8 mouse cellular contexts compared by ENCODE assay signal in genomic region chrX:166661808-166662207, GRCm38 (mm10).
DNase-seq lines count a peak whose midpoint lies in the region; ATAC-seq and TF ChIP-seq lines count a peak whose summit lies in the region.

No protein-coding gene starts in this region.

- DNase-seq in 416B (ENCODE audit: low read depth): peak; percentile 94
- peak; percentile 45 for DNase-seq in adrenal gland, postnatal 25 days
- peak; percentile 67 for DNase-seq in fibroblast of lung, adult 2 months (ENCODE audit: low read depth)
- no peak for DNase-seq in liver, postnatal 0 days
- DNase-seq in natural killer cell, adult 2 months (ENCODE audit: low spot score in 2 of 2): peak; percentile 8 to 12
- DNase-seq in thymus, postnatal 4 days: peak; percentile 13

- H3K4me3 ChIP-seq in heart, embryonic 12.5 days: no peak overlapping the region
- H3K4me3 ChIP-seq in kidney, embryonic 15.5 days (replicated peaks): no peak overlapping the region
- no peak overlapping the region for H3K4me3 ChIP-seq in liver, postnatal 0 days (ENCODE audit: low read depth, low read length)

- no peak overlapping the region for H3K9ac ChIP-seq in heart, embryonic 12.5 days
- no peak overlapping the region for H3K9ac ChIP-seq in kidney, embryonic 15.5 days
- no peak overlapping the region for H3K9ac ChIP-seq in liver, postnatal 0 days (replicated peaks)

- no peak for TF ChIP-seq EP300 in liver, postnatal 0 days (IDR thresholded peaks at IDR 0.05; ENCODE audit: low read depth)

- H3K4me2 ChIP-seq in heart, embryonic 12.5 days: no peak overlapping the region
- no peak overlapping the region for H3K4me2 ChIP-seq in kidney, embryonic 15.5 days
- H3K4me2 ChIP-seq in liver, postnatal 0 days (ENCODE audit: low read depth, low read length): no peak overlapping the region

- 30% methylated on average over 6 of the region's 6 CpGs for WGBS in heart, embryonic 12.5 days
- WGBS in kidney, embryonic 15.5 days: 33% methylated on average over 6 of the region's 6 CpGs
- 44% methylated on average over 6 of the region's 6 CpGs for WGBS in liver, postnatal 0 days (ENCODE audit: insufficient replicate concordance)

- H3K4me1 ChIP-seq in heart, embryonic 12.5 days (replicated peaks): peaks cover 10% of the 10 kb centered on the region; the same call in 1 of the 2 replicates
- peaks cover 5% of the 10 kb centered on the region; the same call in 1 of the 2 replicates for H3K4me1 ChIP-seq in kidney, embryonic 15.5 days
- H3K4me1 ChIP-seq in liver, postnatal 0 days (ENCODE audit: insufficient read depth): no peaks in the 10 kb centered on the region

- 0 out of 2 replicates have a peak, but pooled peaks cover 1% of the 10 kb centered on the region for H3K27me3 ChIP-seq in heart, embryonic 12.5 days (replicated peaks)
- peaks cover 76% of the 10 kb centered on the region for H3K27me3 ChIP-seq in kidney, embryonic 15.5 days
- H3K27me3 ChIP-seq in liver, postnatal 0 days (ENCODE audit: insufficient read depth, low read length): 0 out of 2 replicates have a peak, but pooled peaks cover 5% of the 10 kb centered on the region

- TF ChIP-seq CTCF in liver, postnatal 0 days (IDR thresholded peaks at IDR 0.05; ENCODE audit: low read depth): no peak

- ATAC-seq in heart, embryonic 12.5 days (ENCODE audit: insufficient number of reproducible peaks, low FRiP score): peak; percentile 48; the same call in 1 of the 2 replicates
- peak; percentile 78 for ATAC-seq in kidney, embryonic 15.5 days (replicated peaks; ENCODE audit: low FRiP score)
- ATAC-seq in liver, postnatal 0 days: peak; percentile 29; the same call in 1 of the 2 replicates

- H3K9me3 ChIP-seq in heart, embryonic 12.5 days (replicated peaks): no peaks in the 10 kb centered on the region
- no peaks in the 10 kb centered on the region for H3K9me3 ChIP-seq in kidney, embryonic 15.5 days (replicated peaks)
- H3K9me3 ChIP-seq in liver, postnatal 0 days (ENCODE audit: low read length): no peaks in the 10 kb centered on the region

- peak overlapping the region; percentile 84; the same call in 1 of the 2 replicates for H3K27ac ChIP-seq in heart, embryonic 12.5 days (ENCODE audit: poor library complexity, severe bottlenecking)
- peak overlapping the region; percentile 78 for H3K27ac ChIP-seq in kidney, embryonic 15.5 days
- no peak overlapping the region for H3K27ac ChIP-seq in liver, postnatal 0 days (ENCODE audit: low read depth)

- no peaks in the 10 kb centered on the region for H3K36me3 ChIP-seq in heart, embryonic 12.5 days
- no peaks in the 10 kb centered on the region for H3K36me3 ChIP-seq in kidney, embryonic 15.5 days
- no peaks in the 10 kb centered on the region for H3K36me3 ChIP-seq in liver, postnatal 0 days (replicated peaks; ENCODE audit: insufficient read depth, low read length)
